Mouse (Mus musculus): ENCODE results near the gene Pus7l.
A peak's percentile ranks its signal among the peaks of the same experiment; 100 is the strongest.

The Pus7l gene

GRCm38 (mm10) chr15:94543409-94544051 lies at the start of gene Pus7l, which contains the start of gene Irak4:
Pus7l (minus strand) TSS chr15:94543547.
Irak4 (plus strand) TSS chr15:94543643.
- peak; percentile 83 to 88 for DNase-seq (ENCODE audit: low spot score in 2 of 2)

- no peak for DNase-seq (ENCODE audit: low spot score in 2 of 2)
Measured at GRCm38 (mm10) chr15:94591356-94591755, 48.0 kb upstream of the Pus7l start.

GRCm38 (mm10) chr15:94590083-94590482 lies 46.7 kb upstream of the Pus7l start:
- no peak for DNase-seq (ENCODE audit: low spot score in 2 of 2)

GRCm38 (mm10) chr15:94589219-94590075 lies 46.1 kb upstream of the Pus7l start, which contains the start of gene Twf1:
Twf1 (minus strand) TSS chr15:94589889.
- peak; percentile 92 to 97 for DNase-seq (ENCODE audit: low spot score in 2 of 2)

GRCm38 (mm10) chr15:94587826-94588715 lies 44.7 kb upstream of the Pus7l start:
- DNase-seq (ENCODE audit: low spot score in 2 of 2) = no peak

- no peak for DNase-seq (ENCODE audit: low spot score in 2 of 2)
Measured at GRCm38 (mm10) chr15:94584738-94585137, 41.4 kb upstream of the Pus7l start.

GRCm38 (mm10) chr15:94583153-94583552 lies 39.8 kb upstream of the Pus7l start:
- no peak for DNase-seq (ENCODE audit: low spot score in 2 of 2)

GRCm38 (mm10) chr15:94582000-94582593 lies 38.8 kb upstream of the Pus7l start:
- DNase-seq (ENCODE audit: low spot score in 2 of 2) = no peak

GRCm38 (mm10) chr15:94574566-94575268 lies 31.4 kb upstream of the Pus7l start:
- no peak for DNase-seq (ENCODE audit: low spot score in 2 of 2)

- no peak for DNase-seq (ENCODE audit: low spot score in 2 of 2)
Measured at GRCm38 (mm10) chr15:94572746-94573145, 29.4 kb upstream of the Pus7l start.

- DNase-seq (ENCODE audit: low spot score in 2 of 2) = no peak
Measured at GRCm38 (mm10) chr15:94571501-94571900, 28.2 kb upstream of the Pus7l start.

- DNase-seq (ENCODE audit: low spot score in 2 of 2) = no peak
Measured at GRCm38 (mm10) chr15:94568496-94569182, 25.3 kb upstream of the Pus7l start.

- no peak for DNase-seq (ENCODE audit: low spot score in 2 of 2)
Measured at GRCm38 (mm10) chr15:94565854-94566253, 22.5 kb upstream of the Pus7l start.

GRCm38 (mm10) chr15:94564909-94565308 lies 21.6 kb upstream of the Pus7l start:
- no peak for DNase-seq (ENCODE audit: low spot score in 2 of 2)

GRCm38 (mm10) chr15:94558895-94559656 lies 15.7 kb upstream of the Pus7l start:
- no peak for DNase-seq (ENCODE audit: low spot score in 2 of 2)

- DNase-seq (ENCODE audit: low spot score in 2 of 2) = peak; percentile 71 to 91
Measured at GRCm38 (mm10) chr15:94557442-94557841, 14.1 kb upstream of the Pus7l start.

GRCm38 (mm10) chr15:94553536-94553935 lies 10.2 kb upstream of the Pus7l start:
- no peak for DNase-seq (ENCODE audit: low spot score in 2 of 2)

- no peak for DNase-seq (ENCODE audit: low spot score in 2 of 2)
Measured at GRCm38 (mm10) chr15:94544844-94545243, 1.5 kb upstream of the Pus7l start.

GRCm38 (mm10) chr15:94544052-94544636 lies 797 bp upstream of the Pus7l start:
- no peak for DNase-seq (ENCODE audit: low spot score in 2 of 2)
